Mouse (Mus musculus): ENCODE measurements around the gene Ctbp2. TPM values are rescaled to one million over a fixed set of nuclear protein-coding genes. Genes with fewer than 3 reads are reported as not detected.

Gene Ctbp2
- polyA plus RNA-seq, 1 experiment from 2014 or later: 60.2 TPM

Other genes with a start within 250 kb of the Ctbp2 start
- 24.3 and 24.9 TPM in 2 replicates for gene Zranb1, start 193.2 kb downstream of the Ctbp2 start, polyA plus RNA-seq (2015; fragmentation: Nextera tagmentation; extraction: Ambion mirVana)
- gene Fgfr2, start 1.0 kb downstream of the Ctbp2 start, polyA plus RNA-seq (2015; fragmentation: Nextera tagmentation; extraction: Ambion mirVana): 23.3 and 24.2 TPM in 2 replicates